Mouse (Mus musculus) midbrain, embryonic 11.5 days (tissue): Measurements from ENCODE around the gene Hsd11b1. TPM values are rescaled to one million over a fixed set of nuclear protein-coding genes. Genes with fewer than 3 reads are reported as not detected.

ENCODE experiments used
- ATAC-seq: fragments of 200-750 bp; cut with Nextera tagmentation; 2 replicates; pipeline ENCODE4 v1.8.0; 2017; ENCODE audit warnings: moderate TSS enrichment, moderate library complexity; ENCODE audit not compliant: low FRiP score
- DNase-seq: peaks from one replicate; pipeline ENCODE4 v3.0.0; 2015; ENCODE audit warnings: low spot score; ENCODE audit errors: missing footprints
- H3K27ac ChIP-seq: fragments of 300-500 bp; sonication (generic); 2 replicates; pipeline ENCODE4 v1.5.1; 2014; ENCODE audit warnings: low read depth, low read length
- H3K27me3 ChIP-seq: fragments of 300-500 bp; sonication (generic); 2 replicates; pipeline ENCODE4 v1.6.1; 2014; ENCODE audit warnings: mild to moderate bottlenecking, low read length, moderate library complexity, mixed read lengths; ENCODE audit not compliant: control insufficient read depth, insufficient read depth
- H3K36me3 ChIP-seq: fragments of 300-500 bp; sonication (generic); 2 replicates; pipeline ENCODE4 v1.6.1; 2014; ENCODE audit warnings: mild to moderate bottlenecking, low read length, moderate library complexity, mixed read lengths; ENCODE audit not compliant: control insufficient read depth, insufficient read depth
- H3K4me1 ChIP-seq: fragments of 300-500 bp; sonication (generic); 2 replicates; pipeline ENCODE4 v1.6.1; 2014; ENCODE audit warnings: low read length; ENCODE audit not compliant: control insufficient read depth, insufficient read depth
- H3K4me2 ChIP-seq: fragments of 300-500 bp; sonication (generic); 2 replicates; pipeline ENCODE4 v1.6.1; 2014; ENCODE audit warnings: mild to moderate bottlenecking, moderate library complexity
- H3K4me3 ChIP-seq: fragments of 300-500 bp; sonication (generic); 2 replicates; pipeline ENCODE4 v1.5.1; 2014; ENCODE audit warnings: low read depth, low read length
- H3K9ac ChIP-seq: fragments of 300-500 bp; sonication (generic); 2 replicates; pipeline ENCODE4 v1.6.1; 2014; ENCODE audit warnings: low read length
- H3K9me3 ChIP-seq: fragments of 300-500 bp; sonication (generic); 2 replicates; pipeline ENCODE4 v1.6.1; 2016; ENCODE audit warnings: low read length; ENCODE audit not compliant: control insufficient read depth
- WGBS: fragments of 180-500 bp; shearing (Covaris S2); extraction: QIAGEN DNeasy Blood & Tissue Kit; methylation state at CpG from one replicate; pipeline ENCODE4 v1.1.7; 2014; 5-methylcytosine and 5-hydroxymethylcytosine counted together
- polyA plus RNA-seq: library from polyadenylated mRNA; unstranded; fragments of >200 nt; fragmentation: Nextera tagmentation; extraction: Ambion mirVana; gene quantifications from 2 replicates; pipeline ENCODE4 v1.2.1, GENCODE M21; 2014

The Hsd11b1 gene
- polyA plus RNA-seq, 1 experiment from 2014 or later = not detected

- ATAC-seq (peak; percentile 69), DNase-seq (peak; percentile 96)
- Histone ChIP-seq H3K9me3 (no peaks in the 10 kb centered on the region), H3K4me1 (peaks cover 6% of the 10 kb centered on the region), H3K36me3 (no peaks in the 10 kb centered on the region), H3K4me3 (peak overlapping the region; percentile 38), H3K9ac (peak overlapping the region; percentile 82), H3K27me3 (no peaks in the 10 kb centered on the region), H3K27ac (peak overlapping the region; percentile 62), H3K4me2 (peak overlapping the region; percentile 69)
- WGBS = 10% methylated on average over 24 of the region's 24 CpGs
Observed at GRCm38 (mm10) chr1:193272137-193272915, 8.5 kb upstream of the Hsd11b1 start.

- no peak overlapping the region for H3K27ac ChIP-seq
Observed at GRCm38 (mm10) chr1:193270965-193271763, 7.3 kb upstream of the Hsd11b1 start.

GRCm38 (mm10) chr1:193265734-193266133, 1.9 kb upstream of the Hsd11b1 start:
- H3K9ac ChIP-seq = no peak overlapping the region
- H3K27ac ChIP-seq = no peak overlapping the region
- no peaks in the 10 kb centered on the region for H3K36me3 ChIP-seq
- DNase-seq = no peak
- no peak overlapping the region for H3K4me2 ChIP-seq
- ATAC-seq = no peak
- no peaks in the 10 kb centered on the region for H3K27me3 ChIP-seq
- no peaks in the 10 kb centered on the region for H3K4me1 ChIP-seq
- H3K4me3 ChIP-seq = no peak overlapping the region
- H3K9me3 ChIP-seq = no peaks in the 10 kb centered on the region

More at GRCm38 (mm10) chr1:193270965-193271763, 7.3 kb upstream of the Hsd11b1 start:
- WGBS = 65% methylated on average over 6 of the region's 6 CpGs
- no peaks in the 10 kb centered on the region for H3K9me3 ChIP-seq
- ATAC-seq = no peak
- no peaks in the 10 kb centered on the region for H3K27me3 ChIP-seq
- no peak overlapping the region for H3K4me2 ChIP-seq
- no peaks in the 10 kb centered on the region for H3K36me3 ChIP-seq
- DNase-seq = no peak
- no peak overlapping the region for H3K9ac ChIP-seq
- H3K4me3 ChIP-seq = no peak overlapping the region
- peaks cover 6% of the 10 kb centered on the region for H3K4me1 ChIP-seq

GRCm38 (mm10) chr1:193263026-193263907, 608 bp downstream of the Hsd11b1 start:
- WGBS = 81% methylated on average over 8 of the region's 8 CpGs
- Histone ChIP-seq H3K36me3 (no peaks in the 10 kb centered on the region), H3K27ac (no peak overlapping the region), H3K27me3 (no peaks in the 10 kb centered on the region), H3K4me2 (no peak overlapping the region), H3K4me3 (no peak overlapping the region), H3K9ac (no peak overlapping the region), H3K9me3 (no peaks in the 10 kb centered on the region), H3K4me1 (no peaks in the 10 kb centered on the region)
- ATAC-seq (no peak), DNase-seq (no peak)

- no peaks in the 10 kb centered on the region for H3K4me1 ChIP-seq
- no peak overlapping the region for H3K27ac ChIP-seq
- H3K4me2 ChIP-seq = no peak overlapping the region
- no peak overlapping the region for H3K9ac ChIP-seq
- H3K27me3 ChIP-seq = no peaks in the 10 kb centered on the region
- no peak for ATAC-seq
- H3K4me3 ChIP-seq = no peak overlapping the region
- H3K9me3 ChIP-seq = no peaks in the 10 kb centered on the region
- WGBS = 82% methylated on average over 7 of the region's 7 CpGs
- no peaks in the 10 kb centered on the region for H3K36me3 ChIP-seq
- DNase-seq = no peak
Observed at GRCm38 (mm10) chr1:193261897-193262548, 1.9 kb downstream of the Hsd11b1 start.

- Histone ChIP-seq H3K9me3 (no peaks in the 10 kb centered on the region), H3K4me1 (no peaks in the 10 kb centered on the region), H3K27ac (no peak overlapping the region), H3K4me2 (no peak overlapping the region), H3K27me3 (no peaks in the 10 kb centered on the region), H3K9ac (no peak overlapping the region), H3K4me3 (no peak overlapping the region), H3K36me3 (no peaks in the 10 kb centered on the region)
- ATAC-seq = no peak
- 92% methylated on average over 9 of the region's 9 CpGs for WGBS
- no peak for DNase-seq
Observed at GRCm38 (mm10) chr1:193259559-193259958, 4.3 kb downstream of the Hsd11b1 start.

GRCm38 (mm10) chr1:193256621-193257098, 7.2 kb downstream of the Hsd11b1 start:
- ATAC-seq = no peak
- WGBS = 79% methylated on average over 5 of the region's 5 CpGs

GRCm38 (mm10) chr1:193256289-193256577, 7.6 kb downstream of the Hsd11b1 start:
- peak; percentile 9; the same call in 1 of the 2 replicates for ATAC-seq
- H3K27ac ChIP-seq = no peak overlapping the region

More at GRCm38 (mm10) chr1:193256621-193257098, 7.2 kb downstream of the Hsd11b1 start:
- Histone ChIP-seq H3K4me3 (no peak overlapping the region), H3K9me3 (no peaks in the 10 kb centered on the region), H3K9ac (no peak overlapping the region), H3K27me3 (no peaks in the 10 kb centered on the region), H3K4me1 (no peaks in the 10 kb centered on the region), H3K4me2 (no peak overlapping the region), H3K36me3 (no peaks in the 10 kb centered on the region), H3K27ac (no peak overlapping the region)
- DNase-seq = no peak

More at GRCm38 (mm10) chr1:193256289-193256577, 7.6 kb downstream of the Hsd11b1 start:
- Histone ChIP-seq H3K9ac (no peak overlapping the region), H3K9me3 (no peaks in the 10 kb centered on the region), H3K36me3 (no peaks in the 10 kb centered on the region), H3K4me1 (no peaks in the 10 kb centered on the region), H3K4me2 (no peak overlapping the region), H3K4me3 (no peak overlapping the region), H3K27me3 (no peaks in the 10 kb centered on the region)
- DNase-seq = no peak
